Mouse (Mus musculus): ENCODE measurements at regions not wholly inside any gene's neighbourhood (a gene's known extent, or its start where the extent isn't known, plus 50 kb on each side); places are given as distances from the start of the nearest gene placed in this dataset.

DNA sequence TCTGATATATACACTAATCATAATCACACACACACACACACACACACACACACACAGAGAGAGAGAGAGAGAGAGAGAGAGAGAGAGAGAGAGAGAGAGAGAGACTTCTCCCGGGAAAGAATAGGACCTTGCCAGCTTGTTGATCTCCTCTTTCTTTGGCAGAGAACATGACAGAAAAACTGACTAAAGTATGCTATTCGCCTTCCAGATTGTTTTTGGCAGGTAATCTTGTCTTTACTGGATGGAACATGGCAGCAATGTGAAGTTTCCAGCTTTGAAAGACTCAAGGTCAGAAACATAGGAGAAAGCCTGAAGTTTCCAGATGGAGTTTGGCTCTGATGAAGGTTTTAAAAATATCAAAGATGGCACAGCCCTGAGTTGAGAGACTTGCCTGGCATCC is 87.8 kb upstream of the Cpm start:
- DNase-seq (ENCODE audit: low spot score) = no peak

DNA sequence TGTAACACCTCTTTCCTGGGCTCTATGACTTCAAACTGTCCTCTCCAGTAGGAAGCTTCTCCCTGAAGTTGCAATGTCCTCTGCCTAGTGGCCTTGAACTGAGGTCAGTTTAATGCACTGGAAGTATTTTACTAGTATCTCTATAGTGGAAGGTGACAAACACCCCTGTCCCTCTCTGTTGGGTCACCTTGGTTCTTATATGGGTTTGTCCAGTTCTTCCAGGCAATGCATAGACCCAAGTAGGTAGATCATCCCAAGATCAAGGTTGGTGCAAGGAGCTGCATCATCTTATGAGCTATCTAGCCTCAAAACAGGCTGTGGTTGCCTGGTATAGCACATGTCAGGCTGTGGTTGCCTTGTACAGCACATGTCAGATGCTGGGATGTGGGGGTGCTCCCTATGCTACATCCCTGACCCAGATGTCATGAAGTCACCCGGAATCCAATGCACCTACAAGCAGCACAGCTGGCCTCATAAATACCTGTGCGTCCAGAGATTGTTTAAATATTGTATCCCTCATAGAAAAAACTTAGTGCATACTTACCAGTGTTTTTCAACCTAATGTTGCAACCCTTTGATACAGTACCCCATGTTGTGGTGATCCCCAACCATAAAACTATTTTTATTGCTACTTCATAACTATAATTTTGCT is 88.4 kb upstream of the Cpm start:
- peak; percentile 94 for DNase-seq (ENCODE audit: low spot score)

DNA sequence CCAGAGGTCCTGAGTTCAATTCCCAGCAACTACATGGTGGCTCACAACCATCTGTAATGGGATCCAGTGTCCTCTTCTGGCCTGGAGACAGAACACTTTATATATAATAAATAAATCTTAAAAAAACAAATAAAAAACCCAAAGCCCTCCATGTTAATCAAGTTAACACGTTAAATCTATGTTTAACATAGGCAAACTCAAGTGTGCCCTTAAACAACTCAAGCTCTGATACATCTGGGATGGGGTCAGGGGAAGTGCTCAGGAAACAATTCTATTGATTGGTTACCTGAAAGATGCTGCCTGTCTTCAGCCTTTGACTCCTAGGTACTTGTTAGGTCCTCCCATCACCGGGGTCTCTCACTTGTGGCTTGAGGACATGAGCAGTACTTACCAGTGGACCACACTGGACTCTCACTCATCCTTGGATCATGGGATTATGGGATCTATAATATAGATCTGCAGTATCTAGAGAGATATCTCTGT is 89.1 kb upstream of the Cpm start:
- peak; percentile 94 for DNase-seq (ENCODE audit: low spot score)

DNA sequence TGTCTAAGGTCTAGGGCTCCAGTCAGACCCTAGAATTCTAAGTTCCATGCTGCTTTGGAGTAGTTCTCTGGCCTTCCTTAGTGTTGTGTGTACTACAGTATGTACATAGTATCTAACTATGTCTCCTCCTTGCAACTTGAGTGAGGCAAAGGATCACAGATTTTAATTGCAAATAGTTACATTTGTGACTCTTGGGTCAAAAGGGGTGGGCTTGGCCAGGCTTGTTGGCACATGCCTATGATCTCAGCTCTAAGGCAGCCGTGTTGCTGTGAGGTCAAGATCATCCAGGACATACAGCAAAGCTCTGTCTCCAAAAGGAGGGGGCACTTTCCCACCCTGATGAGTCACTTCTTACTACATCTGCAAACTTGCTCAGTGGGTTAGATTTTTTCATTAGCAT is 89.8 kb upstream of the Cpm start:
- peak; percentile 94 for DNase-seq (ENCODE audit: low spot score)

DNA sequence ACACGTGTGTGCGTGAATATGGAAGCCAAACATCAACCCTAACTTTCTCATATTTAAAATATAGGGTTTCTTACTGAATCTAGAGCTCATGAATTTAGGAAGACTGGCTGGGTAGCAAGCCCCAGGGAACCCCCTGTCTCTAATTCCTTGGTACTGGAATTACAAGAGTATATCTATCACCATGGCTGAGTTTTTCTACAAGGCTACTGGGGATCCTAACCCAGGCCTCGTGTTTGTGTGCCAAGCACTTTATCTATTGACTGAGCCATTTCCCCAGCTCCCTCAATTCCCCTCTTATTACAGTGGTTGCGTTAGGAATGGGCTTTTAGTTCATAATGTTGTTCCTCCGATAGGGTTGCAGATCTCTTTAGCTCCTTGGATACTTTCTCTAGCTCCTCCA is 90.6 kb upstream of the Cpm start:
- no peak for DNase-seq (ENCODE audit: low spot score)

DNA sequence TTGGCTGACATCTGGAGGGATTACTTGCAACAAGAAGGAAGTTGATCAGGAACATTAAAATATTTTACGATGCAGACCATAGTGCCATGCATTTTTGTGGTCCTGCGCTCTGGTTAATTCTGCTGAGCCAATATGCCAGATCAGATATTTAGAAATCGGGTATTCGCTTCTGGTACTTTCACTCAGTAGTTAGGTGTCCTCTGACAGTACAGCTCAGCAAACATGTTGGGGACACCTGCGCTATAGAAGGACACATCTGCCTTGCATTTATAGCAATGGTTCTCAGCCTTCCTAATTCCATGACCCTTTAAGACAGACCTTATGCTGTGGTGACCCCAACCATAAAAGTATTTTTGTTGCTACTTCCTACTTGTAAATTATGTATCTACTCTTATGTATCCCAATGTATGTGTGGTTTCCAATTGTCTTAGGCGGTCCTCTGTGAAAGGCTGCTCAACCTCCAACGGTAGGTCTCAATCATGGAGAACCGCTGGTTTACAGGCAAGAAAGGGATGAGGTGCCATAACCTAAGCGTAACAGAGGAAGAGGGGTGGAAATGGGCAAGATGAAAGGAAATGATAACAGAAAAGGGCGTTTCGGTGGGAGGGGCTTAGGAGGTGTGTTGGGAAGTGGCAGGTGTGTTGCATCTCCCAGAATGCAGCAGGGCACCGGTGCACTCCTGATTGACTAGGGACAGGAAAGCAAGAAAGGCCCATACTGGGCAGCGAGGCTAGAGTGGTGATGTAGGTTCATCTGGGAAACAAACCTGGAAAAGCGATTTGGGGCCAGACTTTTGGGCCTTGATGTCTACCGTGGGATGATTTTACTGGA is 92.3 kb upstream of the Cpm start:
- peak; percentile 94 for DNase-seq (ENCODE audit: low spot score)

DNA sequence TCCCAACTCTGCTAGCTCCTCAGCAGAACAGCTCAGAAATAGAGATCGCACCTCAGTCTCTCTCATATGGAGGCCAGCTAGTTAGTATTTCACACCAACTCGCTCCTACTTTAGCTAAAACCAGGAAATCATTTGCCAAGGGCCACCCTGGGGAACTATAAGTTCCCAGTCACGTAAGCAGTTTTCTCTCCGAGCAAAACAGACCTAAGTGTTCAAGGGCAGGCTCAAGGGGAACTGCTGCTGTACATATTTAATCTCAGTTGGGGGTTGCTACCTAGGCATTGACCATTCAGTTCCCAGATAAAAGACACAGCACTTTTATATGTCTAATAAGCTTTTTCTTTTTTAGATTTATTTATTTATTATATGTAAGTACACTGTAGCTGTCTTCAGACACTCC is 93.5 kb upstream of the Cpm start:
- DNase-seq (ENCODE audit: low spot score) = peak; percentile 94

DNA sequence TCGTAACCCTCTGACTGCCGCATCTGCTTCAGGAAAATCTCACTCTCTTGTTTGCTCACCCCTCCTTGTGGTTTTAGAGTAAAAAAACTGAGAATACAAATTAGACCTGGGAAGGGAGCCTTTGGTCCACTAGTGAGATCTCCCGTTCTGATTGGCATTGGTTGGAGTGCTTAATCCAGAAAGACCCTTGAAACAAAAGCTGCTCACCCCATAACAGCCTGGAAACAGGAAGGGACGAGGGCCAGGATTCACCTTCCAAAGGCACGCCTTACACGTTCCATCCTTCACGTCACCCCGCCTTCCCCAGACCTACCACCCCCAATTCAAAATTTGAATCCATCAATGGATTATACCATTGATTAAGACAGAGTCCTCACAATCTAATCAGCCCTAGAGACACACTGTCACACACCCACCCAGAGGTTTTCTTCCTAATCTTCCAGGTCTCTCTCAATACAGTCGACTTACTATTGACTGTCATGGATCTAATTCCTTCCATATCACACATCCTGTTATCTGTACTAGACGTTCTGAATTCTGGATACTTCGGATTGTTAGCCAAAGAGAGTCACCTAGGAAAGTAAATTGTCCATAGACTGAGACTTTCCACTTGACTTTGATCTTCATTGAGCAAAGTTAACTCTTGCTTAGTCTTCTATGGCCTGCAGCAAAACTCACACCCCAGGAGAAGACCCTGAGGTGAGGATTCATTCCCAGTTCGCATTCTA is 94.1 kb upstream of the Cpm start:
- DNase-seq (ENCODE audit: low spot score) = peak; percentile 94

DNA sequence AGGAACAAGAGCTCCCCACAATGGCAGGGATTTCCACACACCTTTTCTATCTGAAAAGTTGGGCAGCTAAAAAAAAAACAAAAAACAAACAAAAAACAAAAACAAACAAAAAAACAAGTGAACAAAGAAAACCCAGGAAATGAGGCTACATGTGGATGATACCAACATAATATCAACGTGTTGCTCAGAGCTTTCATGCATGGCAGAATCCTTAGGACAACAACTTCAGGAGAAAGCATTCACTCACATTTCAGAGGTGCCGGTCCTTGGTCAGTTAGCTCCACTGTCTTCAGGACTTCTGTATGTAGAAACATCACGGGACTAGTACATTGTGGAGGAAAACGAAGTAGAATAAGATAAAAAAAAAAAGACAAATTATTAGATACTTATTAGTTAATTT is 94.8 kb upstream of the Cpm start:
- peak; percentile 94 for DNase-seq (ENCODE audit: low spot score)

DNA sequence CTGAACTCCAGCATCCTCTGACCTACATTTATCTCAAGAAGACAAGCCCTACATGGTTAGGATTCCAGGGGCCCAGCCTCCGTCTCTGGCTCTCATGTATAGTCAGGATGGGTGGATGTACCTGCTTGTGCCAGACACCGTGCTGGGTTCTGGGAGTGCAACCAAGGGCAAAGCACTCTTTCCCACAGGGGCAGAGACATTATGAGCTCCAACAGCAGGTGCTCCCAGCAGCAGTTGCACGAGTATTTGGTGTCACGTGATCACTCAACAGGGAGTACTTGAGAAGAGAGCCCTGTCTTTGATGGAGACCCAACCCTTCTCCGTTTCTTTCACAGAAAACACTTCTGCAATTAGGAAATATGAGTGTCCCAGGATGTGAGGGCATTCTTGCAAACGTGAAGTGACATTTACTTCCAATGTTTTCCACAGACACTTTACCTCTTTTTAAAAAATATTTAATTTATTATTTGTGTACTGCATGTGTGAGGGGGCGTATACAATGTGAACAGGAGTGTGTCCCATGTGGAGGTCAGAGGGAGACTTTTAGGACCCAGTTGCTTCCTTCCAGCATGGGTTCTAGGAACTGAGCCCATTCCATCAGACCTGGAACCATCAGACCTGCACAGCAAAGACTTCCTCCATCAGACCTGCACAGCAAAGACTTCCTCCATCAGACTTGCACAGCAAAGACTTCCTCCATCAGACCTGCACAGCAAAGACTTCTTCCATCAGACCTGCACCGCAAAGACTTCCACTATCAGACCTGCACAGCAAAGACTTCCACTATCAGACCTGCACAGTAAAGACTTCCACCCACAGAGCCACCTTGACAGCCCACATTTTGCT is 95.5 kb upstream of the Cpm start:
- DNase-seq (ENCODE audit: low spot score) = peak; percentile 92

DNA sequence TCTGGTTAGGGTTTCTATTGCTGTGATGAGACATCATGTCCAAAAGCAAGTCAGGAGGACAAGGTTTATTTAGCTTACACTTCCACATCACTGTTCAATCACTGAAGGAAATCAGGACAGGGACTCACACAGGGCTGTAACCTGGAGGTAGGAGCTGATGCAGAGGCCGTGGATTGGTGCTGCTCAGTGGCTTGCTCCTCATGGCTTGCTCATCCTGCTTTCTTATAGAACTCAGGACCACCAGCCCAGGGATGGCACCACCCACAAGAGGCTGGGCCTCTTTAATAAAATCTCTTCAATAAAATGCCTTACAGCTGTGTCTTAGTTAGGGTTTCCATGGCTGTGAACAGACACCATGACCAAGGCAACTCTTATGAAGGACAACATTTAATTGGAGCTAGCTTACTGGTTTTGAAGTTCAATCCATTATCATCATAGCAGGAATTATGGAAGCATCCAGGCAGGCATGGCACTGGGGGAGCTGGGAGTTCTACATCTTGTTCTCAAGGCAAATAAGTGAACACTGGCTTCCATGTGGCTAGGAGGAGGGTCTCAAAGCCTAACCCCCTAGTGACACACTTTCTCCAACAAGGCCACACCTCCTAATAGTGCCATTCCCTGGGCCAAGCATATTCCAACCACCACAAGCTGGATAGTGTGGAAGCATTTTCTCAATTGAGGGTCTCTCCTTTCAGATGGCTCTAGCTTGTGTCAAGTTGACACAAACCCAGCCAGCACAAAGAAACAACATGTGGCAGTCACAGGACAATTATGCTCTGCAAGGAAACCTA is 96.4 kb upstream of the Cpm start:
- DNase-seq (ENCODE audit: low spot score) = peak; percentile 92

DNA sequence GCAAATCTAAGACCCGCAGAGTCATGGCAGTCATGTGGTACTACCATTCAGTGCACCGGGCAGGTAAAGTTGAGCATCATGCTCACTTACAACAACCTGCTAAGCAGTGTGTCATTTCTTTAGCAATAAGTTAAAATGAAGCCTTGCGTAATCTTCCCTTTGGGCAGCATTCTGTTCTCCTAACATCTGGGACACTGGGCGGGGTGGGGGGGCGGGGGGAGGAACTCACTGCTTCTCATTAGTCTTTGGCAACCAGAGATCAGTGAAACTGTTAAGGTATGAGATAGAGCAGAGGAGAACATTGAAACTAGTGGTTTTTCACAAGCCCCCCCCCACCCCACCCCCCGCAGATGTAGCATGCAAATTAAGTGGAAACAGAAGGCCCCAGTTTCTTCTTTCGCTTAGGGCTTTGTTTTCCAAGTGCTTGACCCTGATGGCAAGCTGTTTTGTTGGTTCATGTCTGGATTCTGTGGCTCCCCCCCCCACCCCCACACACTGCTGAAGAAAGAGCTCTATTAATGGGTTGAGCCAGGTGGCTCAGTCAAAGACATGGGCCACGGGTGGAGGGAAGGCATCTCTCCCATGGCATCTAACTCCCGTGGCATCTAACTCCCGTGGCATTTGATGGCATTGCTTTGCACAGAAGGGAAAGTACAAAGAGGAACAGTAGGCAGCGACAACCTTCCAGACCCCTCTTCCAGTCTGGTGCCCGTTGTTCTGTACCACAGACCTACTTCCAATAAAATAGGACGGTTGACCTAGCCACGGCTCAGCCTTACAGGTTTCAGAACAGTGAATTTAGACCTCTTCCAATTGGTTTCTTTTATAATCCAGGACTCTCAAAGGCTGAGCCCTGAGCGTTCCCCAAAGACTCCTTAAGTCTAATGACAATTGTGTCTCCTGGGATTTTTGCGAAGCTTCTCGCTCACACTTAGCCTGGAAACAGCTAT is 97.2 kb upstream of the Cpm start:
- DNase-seq (ENCODE audit: low spot score) = no peak

DNA sequence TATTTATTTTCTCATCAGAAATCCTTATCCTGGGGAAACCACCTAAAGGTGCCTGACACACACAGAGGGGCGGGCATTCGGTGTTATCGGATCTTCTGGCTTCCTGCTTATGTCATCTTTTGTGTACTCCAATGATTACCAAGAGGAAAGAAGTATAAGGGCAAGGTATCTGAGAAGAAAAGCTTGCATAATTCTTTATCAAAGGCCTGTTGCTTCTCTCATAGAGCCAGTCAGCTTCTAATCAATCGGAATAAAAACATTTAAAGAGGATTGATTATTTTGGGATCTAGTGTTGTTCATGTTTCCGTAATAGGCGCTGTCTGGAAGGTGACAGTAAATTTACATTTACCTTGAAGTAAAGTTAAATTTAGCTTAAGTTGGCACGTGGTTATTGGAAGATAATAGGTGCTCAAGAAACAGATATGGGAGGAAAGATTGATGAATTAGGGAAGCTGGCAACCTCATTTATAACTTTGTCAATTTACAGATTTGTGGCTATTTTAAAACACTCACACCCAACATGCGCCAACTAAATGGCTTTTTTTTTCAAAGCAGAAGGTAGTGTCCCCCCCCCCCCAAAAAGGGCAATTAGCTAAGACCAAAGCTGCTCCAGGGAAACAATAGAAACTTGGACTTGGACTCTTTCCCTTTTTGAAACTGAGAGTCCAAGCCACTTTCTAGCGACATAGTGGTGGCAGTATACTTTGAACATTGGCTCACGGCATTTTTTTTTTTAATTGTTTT is 98.3 kb upstream of the Cpm start:
- peak; percentile 91 for DNase-seq (ENCODE audit: low spot score)

DNA sequence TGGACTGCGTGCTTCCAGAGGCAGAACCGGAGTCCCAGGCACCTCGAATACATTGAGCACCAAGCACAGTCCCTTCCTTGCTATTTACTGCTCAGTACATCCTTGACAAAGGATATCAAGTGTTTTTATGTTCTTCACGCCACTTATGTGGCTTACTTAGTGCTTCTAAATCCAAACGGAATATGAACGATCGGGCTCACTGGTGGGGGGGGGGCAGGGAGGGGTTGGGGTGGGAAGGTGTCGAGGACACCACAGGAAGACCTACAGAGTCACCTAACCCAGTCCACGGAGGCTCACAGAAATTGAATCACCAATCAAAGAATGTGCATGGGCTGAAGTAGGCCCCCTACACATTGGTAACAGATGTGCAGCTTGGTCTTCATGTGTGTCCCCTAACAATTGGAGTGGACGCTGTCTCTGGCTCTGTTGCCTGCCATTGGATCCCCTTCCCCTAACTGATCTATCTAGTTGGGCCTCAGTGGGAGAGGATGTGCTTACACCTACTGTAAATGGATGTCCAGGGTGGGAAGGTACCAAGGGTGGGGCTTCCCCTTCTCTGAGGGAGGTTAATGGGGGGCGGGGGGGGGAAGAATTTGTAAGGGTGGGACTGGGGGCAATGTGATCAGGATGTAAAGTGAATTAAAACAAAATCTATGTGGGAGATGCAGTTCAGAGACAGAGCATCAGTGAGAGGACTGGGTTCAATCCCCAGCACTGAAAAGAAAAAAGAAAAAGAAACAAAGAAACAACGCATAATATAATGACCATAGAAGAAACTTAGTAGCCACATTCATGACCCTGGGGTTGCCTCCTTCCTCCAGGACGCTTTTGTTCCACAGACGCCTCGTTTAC is 99.1 kb upstream of the Cpm start:
- DNase-seq (ENCODE audit: low spot score) = peak; percentile 92

DNA sequence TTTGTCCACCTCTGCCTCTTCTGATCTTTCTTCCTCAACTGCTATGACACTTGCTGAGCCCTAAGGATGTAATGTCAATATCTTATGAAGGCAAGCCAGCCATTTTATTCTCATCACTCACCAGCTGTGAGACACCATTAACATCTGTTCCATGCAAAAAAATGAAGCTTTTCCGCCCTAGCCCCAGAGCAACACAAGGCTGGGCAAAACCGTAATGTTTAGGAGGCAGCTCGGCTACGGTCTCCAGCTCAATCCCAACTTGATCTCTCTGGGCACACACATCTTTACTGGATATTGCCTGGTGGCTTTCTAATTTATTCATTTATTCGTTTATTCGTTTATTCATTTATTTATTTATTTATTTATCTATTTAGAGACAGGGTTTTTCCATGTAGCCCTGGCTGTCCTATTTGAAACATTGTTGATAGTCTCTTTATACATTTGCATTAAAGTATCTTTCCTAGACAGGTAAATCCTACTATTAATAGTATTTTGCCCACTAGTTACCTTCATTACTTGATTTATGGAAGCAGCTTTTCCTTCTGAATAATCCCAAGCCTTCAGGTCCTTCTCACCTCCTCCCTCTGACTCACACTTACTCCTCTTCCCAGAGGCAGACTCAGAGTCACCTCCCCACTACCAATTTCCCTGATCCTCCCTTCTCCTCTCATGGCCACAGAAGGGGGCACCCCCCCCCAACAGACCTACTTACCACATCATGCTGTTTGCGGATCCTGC is 99.9 kb upstream of the Cpm start:
- peak; percentile 91 for DNase-seq (ENCODE audit: low spot score)

DNA sequence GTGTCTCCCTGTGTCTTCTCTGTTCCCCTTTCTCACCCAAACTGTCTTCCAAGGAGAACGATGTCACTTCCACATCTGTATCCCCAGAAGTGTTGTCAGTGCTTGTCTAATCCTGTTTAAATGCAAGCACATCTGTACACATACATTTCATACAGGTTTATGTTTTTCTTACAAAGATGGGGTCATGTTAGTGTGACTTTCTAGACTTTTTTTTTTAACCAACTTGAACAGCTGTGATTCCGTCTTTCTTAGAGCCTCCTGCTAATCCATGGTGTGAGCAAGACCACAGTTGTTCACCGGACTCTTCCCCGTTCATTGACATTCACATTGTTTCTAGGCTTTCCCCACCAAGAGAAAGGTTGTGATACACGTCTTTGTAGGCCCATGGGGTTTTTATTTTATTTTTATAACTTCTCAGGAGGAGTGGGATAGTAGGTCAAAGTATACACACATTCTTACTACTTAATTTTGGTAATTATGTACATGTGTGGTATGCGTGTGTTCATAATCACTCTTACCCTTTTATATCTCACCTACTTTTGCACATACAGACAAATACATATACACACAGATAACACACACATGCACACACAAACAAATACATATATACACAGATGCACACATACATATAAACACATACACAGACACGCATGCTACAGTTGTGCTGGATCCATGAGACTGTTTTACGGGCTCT is 100.6 kb upstream of the Cpm start:
- DNase-seq (ENCODE audit: low spot score) = peak; percentile 92

DNA sequence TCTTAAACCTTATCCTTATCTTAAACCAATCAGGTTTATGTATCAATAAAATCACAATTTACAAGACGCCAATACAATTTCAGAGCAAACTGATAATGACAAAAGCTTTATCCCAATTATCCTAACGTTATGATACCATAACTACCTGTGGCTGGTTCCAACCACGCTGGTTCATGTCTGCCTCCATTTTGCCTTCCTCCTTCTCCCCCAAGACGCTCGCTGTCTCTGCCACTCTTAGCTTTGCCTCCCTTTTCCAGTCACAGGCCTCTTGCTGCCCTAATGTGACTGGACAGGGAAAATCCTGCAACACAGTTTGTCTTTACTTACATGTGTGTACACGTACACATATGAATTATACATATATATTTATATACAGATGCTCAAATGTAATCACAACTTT is 101.3 kb upstream of the Cpm start:
- no peak for DNase-seq (ENCODE audit: low spot score)

All from adipocyte (in vitro differentiated cells).